Mouse (Mus musculus) liver, adult 2 months (tissue): Measurements from ENCODE around the gene Mindy4.

Experiments used
- CTCF ChIP-seq: fragments of 200-500 bp; IDR thresholded peaks from 2 replicates; pipeline ENCODE4 v1.5.1; 2011; ENCODE audit warnings: low read depth, low read length, control low read depth
- POLR2A ChIP-seq: fragments of 200-500 bp; IDR thresholded peaks from 2 replicates; pipeline ENCODE4 v1.6.1; 2011; ENCODE audit warnings: low read length, control low read depth; ENCODE audit not compliant: insufficient read depth; ENCODE audit errors: extremely low read depth

GRCm38 (mm10) chr6:55276692-55277282 lies 73.6 kb downstream of the Mindy4 start:
- TF ChIP-seq CTCF (no peak), POLR2A (no peak)
